Mouse (Mus musculus): ENCODE data around the gene Camkv. TPM values are rescaled to one million over a fixed set of nuclear protein-coding genes. Genes with fewer than 3 reads are reported as not detected.

Gene Camkv
- polyA plus RNA-seq, 1 experiment from 2014 or later: 0.42 TPM

- Histone ChIP-seq H3K4me1 (replicated peaks; ENCODE audit: control insufficient read depth, insufficient read depth, low read length) (no peaks in the 10 kb centered on the region), H3K27me3 (replicated peaks; ENCODE audit: control insufficient read depth, insufficient read depth, low read length) (no peaks in the 10 kb centered on the region), H3K27ac (ENCODE audit: low read depth, low read length) (no peak overlapping the region), H3K4me2 (replicated peaks; ENCODE audit: low read depth) (no peak overlapping the region), H3K9ac (ENCODE audit: low read depth, low read length) (no peak overlapping the region), H3K9me3 (ENCODE audit: control insufficient read depth) (no peaks in the 10 kb centered on the region), H3K36me3 (ENCODE audit: control insufficient read depth, insufficient read depth) (peaks cover 8% of the 10 kb centered on the region; the same call in 1 of the 2 replicates), H3K4me3 (ENCODE audit: low read depth, low read length) (no peak overlapping the region)
- no peak for TF ChIP-seq CTCF (IDR thresholded peaks at IDR 0.05; ENCODE audit: low read depth)
- 90% methylated on average over 5 of the region's 5 CpGs for WGBS
- no peak for ATAC-seq
Measured at GRCm38 (mm10) chr9:107970311-107970710, 34.8 kb downstream of the Camkv start.

GRCm38 (mm10) chr9:107971690-107972541, 36.4 kb downstream of the Camkv start:
- 53% methylated on average over 8 of the region's 8 CpGs for WGBS
- peak; percentile 11; the same call in 1 of the 2 replicates for ATAC-seq

GRCm38 (mm10) chr9:107974491-107975171, 39.2 kb downstream of the Camkv start:
- Histone ChIP-seq H3K4me1 (replicated peaks; ENCODE audit: control insufficient read depth, insufficient read depth, low read length) (peaks cover 7% of the 10 kb centered on the region; the same call in 1 of the 2 replicates), H3K4me2 (replicated peaks; ENCODE audit: low read depth) (peak overlapping the region; percentile 78), H3K4me3 (ENCODE audit: low read depth, low read length) (no peak overlapping the region), H3K9ac (ENCODE audit: low read depth, low read length) (no peak overlapping the region), H3K9me3 (ENCODE audit: control insufficient read depth) (no peaks in the 10 kb centered on the region), H3K27ac (ENCODE audit: low read depth, low read length) (no peak overlapping the region; the same call in 1 of the 2 replicates), H3K27me3 (replicated peaks; ENCODE audit: control insufficient read depth, insufficient read depth, low read length) (no peaks in the 10 kb centered on the region), H3K36me3 (ENCODE audit: control insufficient read depth, insufficient read depth) (peaks cover 36% of the 10 kb centered on the region)
- TF ChIP-seq CTCF (IDR thresholded peaks at IDR 0.05; ENCODE audit: low read depth): no peak
- whole genome bisulfite sequencing: 74% methylated on average over 10 of the region's 10 CpGs
- no peak for ATAC-seq

More at GRCm38 (mm10) chr9:107971690-107972541, 36.4 kb downstream of the Camkv start:
- H3K9ac ChIP-seq (ENCODE audit: low read depth, low read length): no peak overlapping the region
- H3K27me3 ChIP-seq (replicated peaks; ENCODE audit: control insufficient read depth, insufficient read depth, low read length): no peaks in the 10 kb centered on the region
- H3K36me3 ChIP-seq (ENCODE audit: control insufficient read depth, insufficient read depth): peaks cover 12% of the 10 kb centered on the region; the same call in 1 of the 2 replicates
- peaks cover 7% of the 10 kb centered on the region; the same call in 1 of the 2 replicates for H3K4me1 ChIP-seq (replicated peaks; ENCODE audit: control insufficient read depth, insufficient read depth, low read length)
- no peak for TF ChIP-seq CTCF (IDR thresholded peaks at IDR 0.05; ENCODE audit: low read depth)
- no peak overlapping the region for H3K4me3 ChIP-seq (ENCODE audit: low read depth, low read length)
- H3K4me2 ChIP-seq (replicated peaks; ENCODE audit: low read depth): no peak overlapping the region
- no peaks in the 10 kb centered on the region for H3K9me3 ChIP-seq (ENCODE audit: control insufficient read depth)
- H3K27ac ChIP-seq (ENCODE audit: low read depth, low read length): 0 out of 2 replicates have a peak overlapping the region, but pooled peaks have one; percentile 24

GRCm38 (mm10) chr9:107975399-107976386, 40.2 kb downstream of the Camkv start, which contains the start of gene Uba7:
Uba7 (plus strand) TSS chr9:107975505.
- 54% methylated on average over 12 of the region's 12 CpGs for WGBS
- peaks cover 7% of the 10 kb centered on the region; the same call in 1 of the 2 replicates for H3K4me1 ChIP-seq (replicated peaks; ENCODE audit: control insufficient read depth, insufficient read depth, low read length)
- TF ChIP-seq CTCF (IDR thresholded peaks at IDR 0.05; ENCODE audit: low read depth): no peak
- H3K36me3 ChIP-seq (ENCODE audit: control insufficient read depth, insufficient read depth): peaks cover 45% of the 10 kb centered on the region
- peak; percentile 80 for ATAC-seq
- peak within 1 kb of the TSS; percentile 56 for H3K9ac ChIP-seq (ENCODE audit: low read depth, low read length)
- H3K9me3 ChIP-seq (ENCODE audit: control insufficient read depth): no peaks in the 10 kb centered on the region
- H3K4me2 ChIP-seq (replicated peaks; ENCODE audit: low read depth): peak within 1 kb of the TSS; percentile 78
- H3K4me3 ChIP-seq (ENCODE audit: low read depth, low read length): peak within 1 kb of the TSS; percentile 37
- H3K27ac ChIP-seq (ENCODE audit: low read depth, low read length): peak within 1 kb of the TSS; percentile 76
- H3K27me3 ChIP-seq (replicated peaks; ENCODE audit: control insufficient read depth, insufficient read depth, low read length): no peaks in the 10 kb centered on the region

GRCm38 (mm10) chr9:107978815-107979214, 43.3 kb downstream of the Camkv start:
- Histone ChIP-seq H3K36me3 (ENCODE audit: control insufficient read depth, insufficient read depth) (peaks cover 43% of the 10 kb centered on the region), H3K4me1 (replicated peaks; ENCODE audit: control insufficient read depth, insufficient read depth, low read length) (peaks cover 10% of the 10 kb centered on the region; the same call in 1 of the 2 replicates), H3K27me3 (replicated peaks; ENCODE audit: control insufficient read depth, insufficient read depth, low read length) (no peaks in the 10 kb centered on the region), H3K4me3 (ENCODE audit: low read depth, low read length) (no peak overlapping the region), H3K9ac (ENCODE audit: low read depth, low read length) (no peak overlapping the region), H3K27ac (ENCODE audit: low read depth, low read length) (no peak overlapping the region), H3K4me2 (replicated peaks; ENCODE audit: low read depth) (no peak overlapping the region), H3K9me3 (ENCODE audit: control insufficient read depth) (no peaks in the 10 kb centered on the region)
- TF ChIP-seq CTCF (IDR thresholded peaks at IDR 0.05; ENCODE audit: low read depth): no peak
- no peak for ATAC-seq
- 90% methylated on average over 12 of the region's 12 CpGs for WGBS
